Mouse (Mus musculus): ENCODE results near the gene Nsmce4a. TPM values are rescaled to one million over a fixed set of nuclear protein-coding genes. Genes with fewer than 3 reads are reported as not detected.

Gene Nsmce4a
- total RNA-seq, 2 experiments from 2014 or later: 39.3 to 44.3 TPM

GRCm38 (mm10) chr7:130578066-130578465, 5.1 kb upstream of the Nsmce4a start:
- DNase-seq: no peak

- DNase-seq: peak in 1 of 2 experiments; percentile 13
Measured at GRCm38 (mm10) chr7:130577388-130578003, 4.6 kb upstream of the Nsmce4a start, which contains the start of gene Tacc2. Tacc2 (plus strand) TSS chr7:130577438.

GRCm38 (mm10) chr7:130576981-130577380, 4.1 kb upstream of the Nsmce4a start:
- DNase-seq: no peak

- peak; percentile 60 to 66 for DNase-seq
Measured at GRCm38 (mm10) chr7:130574211-130574991, 1.5 kb upstream of the Nsmce4a start.

GRCm38 (mm10) chr7:130573746-130574145, 828 bp upstream of the Nsmce4a start:
- DNase-seq: no peak

GRCm38 (mm10) chr7:130570472-130570871, 2.4 kb downstream of the Nsmce4a start:
- no peak for DNase-seq

GRCm38 (mm10) chr7:130568783-130569436, 4.0 kb downstream of the Nsmce4a start:
- DNase-seq: peak; percentile 48 to 65

- DNase-seq: peak in 1 of 2 experiments; percentile 15
Measured at GRCm38 (mm10) chr7:130564596-130564995, 8.3 kb downstream of the Nsmce4a start.

GRCm38 (mm10) chr7:130563880-130564279, 9.0 kb downstream of the Nsmce4a start:
- DNase-seq: peak in 1 of 2 experiments; percentile 12

- peak in 1 of 2 experiments; percentile 6 for DNase-seq
Measured at GRCm38 (mm10) chr7:130563276-130563675, 9.6 kb downstream of the Nsmce4a start.

- DNase-seq: no peak
Measured at GRCm38 (mm10) chr7:130560933-130561332, 12.0 kb downstream of the Nsmce4a start.

GRCm38 (mm10) chr7:130558592-130558991, 14.3 kb downstream of the Nsmce4a start:
- DNase-seq: peak in 1 of 2 experiments; percentile 8

GRCm38 (mm10) chr7:130555597-130555996, 17.3 kb downstream of the Nsmce4a start:
- DNase-seq: peak in 1 of 2 experiments; percentile 31

GRCm38 (mm10) chr7:130553321-130553720, 19.6 kb downstream of the Nsmce4a start:
- DNase-seq: no peak

- DNase-seq: peak; percentile 75 to 84
Measured at GRCm38 (mm10) chr7:130552780-130553179, 20.1 kb downstream of the Nsmce4a start.

GRCm38 (mm10) chr7:130547635-130548175, 25.2 kb downstream of the Nsmce4a start:
- DNase-seq: no peak

- DNase-seq: peak; percentile 93 to 96
Measured at GRCm38 (mm10) chr7:130546791-130547484, 26.0 kb downstream of the Nsmce4a start.

- no peak for DNase-seq
Measured at GRCm38 (mm10) chr7:130546421-130546790, 26.5 kb downstream of the Nsmce4a start.

GRCm38 (mm10) chr7:130545893-130546292, 27.0 kb downstream of the Nsmce4a start:
- no peak for DNase-seq

- no peak for DNase-seq
Measured at GRCm38 (mm10) chr7:130545401-130545800, 27.5 kb downstream of the Nsmce4a start.

GRCm38 (mm10) chr7:130543181-130543580, 29.7 kb downstream of the Nsmce4a start:
- no peak for DNase-seq

GRCm38 (mm10) chr7:130540176-130540575, 32.7 kb downstream of the Nsmce4a start:
- no peak for DNase-seq

All from heart, adult 18-20 months (tissue).